Mouse (Mus musculus): ENCODE data around the gene Dnpep. TPM values are rescaled to one million over a fixed set of nuclear protein-coding genes. Genes with fewer than 3 reads are reported as not detected.

Gene Dnpep
- polyA plus RNA-seq, 1 experiment from 2014 or later: 157 TPM

- H3K4me1 ChIP-seq: peaks cover 14% of the 10 kb centered on the region
- DNase-seq (ENCODE audit: low spot score): no peak
- peaks cover 24% of the 10 kb centered on the region for H3K36me3 ChIP-seq
- WGBS: 75% methylated on average over 3 of the region's 3 CpGs
- H3K27me3 ChIP-seq (ENCODE audit: low read depth, poor library complexity, severe bottlenecking): no peaks in the 10 kb centered on the region
- peak overlapping the region; percentile 81 for H3K27ac ChIP-seq (replicated peaks)
- H3K4me3 ChIP-seq: peak overlapping the region; percentile 71
- no peaks in the 10 kb centered on the region for H3K9me3 ChIP-seq (replicated peaks)
Observed at GRCm38 (mm10) chr1:75318301-75318700, 511 bp upstream of the Dnpep start.

DNA sequence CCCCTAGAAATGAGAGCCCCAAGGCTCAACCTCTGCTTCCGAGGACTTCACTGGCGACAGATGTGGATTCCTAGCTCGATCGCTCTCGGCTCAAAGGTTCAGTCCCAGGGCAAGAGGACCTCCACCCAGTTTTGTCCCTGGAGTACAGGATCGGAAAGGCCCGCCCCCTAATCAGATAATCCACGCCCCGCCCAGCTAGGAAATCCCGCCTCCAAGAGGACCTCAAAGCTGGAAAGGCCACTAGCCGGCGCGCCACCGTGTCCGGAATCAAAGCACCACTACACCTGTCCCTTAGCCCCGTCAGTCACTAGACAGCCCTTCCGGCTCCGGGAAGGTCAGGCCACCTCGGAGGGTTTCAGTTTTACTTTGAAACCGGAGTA is 939 bp downstream of the Dnpep start:
- peak; percentile 84 for DNase-seq (ENCODE audit: low spot score)
- Histone ChIP-seq H3K4me3 (peak overlapping the region; percentile 71), H3K27me3 (ENCODE audit: low read depth, poor library complexity, severe bottlenecking) (no peaks in the 10 kb centered on the region), H3K4me1 (peaks cover 14% of the 10 kb centered on the region), H3K36me3 (peaks cover 39% of the 10 kb centered on the region), H3K9me3 (replicated peaks) (no peaks in the 10 kb centered on the region), H3K27ac (replicated peaks) (peak overlapping the region; percentile 89)
- 0% methylated on average over 20 of the region's 20 CpGs for WGBS

DNA sequence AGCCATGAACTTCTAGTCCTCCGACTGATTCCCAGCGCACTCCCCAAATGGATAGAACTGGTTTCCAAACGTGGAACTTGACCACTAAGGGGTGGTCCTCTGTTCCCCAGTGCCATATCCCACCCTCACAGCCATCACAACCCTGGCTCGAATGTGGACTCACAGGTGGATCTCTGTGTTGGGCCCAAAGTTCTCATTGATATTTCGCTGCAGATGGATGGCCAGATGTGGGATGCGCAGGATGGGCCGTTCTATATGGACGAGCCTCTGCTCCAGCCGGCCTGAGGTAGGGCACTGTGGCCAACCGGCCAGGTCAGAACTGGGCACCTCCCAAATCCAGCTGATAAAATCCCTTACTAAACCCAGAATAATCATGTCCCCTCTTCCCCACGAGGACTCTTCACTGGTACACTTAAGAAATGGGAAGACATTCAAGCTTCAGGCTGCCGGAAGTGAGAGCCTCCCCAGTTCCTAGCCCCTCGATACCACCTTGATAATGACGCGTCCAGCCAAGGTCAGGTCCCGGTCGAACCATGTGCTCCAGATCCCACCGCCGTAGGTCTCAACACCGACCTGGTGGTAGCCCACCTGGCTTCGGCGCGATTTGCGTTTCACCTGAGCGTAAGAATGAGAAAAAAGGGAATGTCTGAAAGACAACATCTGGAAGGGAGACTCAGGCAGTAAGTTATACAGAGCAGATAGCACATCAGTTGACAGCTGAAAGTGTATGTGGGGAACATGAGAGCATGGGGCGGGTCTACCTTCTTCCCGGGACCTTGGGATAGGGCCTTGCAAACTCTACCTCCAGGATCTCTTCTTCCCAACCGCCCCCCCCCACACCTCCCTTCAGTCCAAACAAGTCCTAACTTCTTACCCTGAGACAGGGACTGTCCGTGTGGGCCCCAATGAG is 2.1 kb downstream of the Dnpep start:
- 87% methylated on average over 29 of the region's 29 CpGs for WGBS

DNA sequence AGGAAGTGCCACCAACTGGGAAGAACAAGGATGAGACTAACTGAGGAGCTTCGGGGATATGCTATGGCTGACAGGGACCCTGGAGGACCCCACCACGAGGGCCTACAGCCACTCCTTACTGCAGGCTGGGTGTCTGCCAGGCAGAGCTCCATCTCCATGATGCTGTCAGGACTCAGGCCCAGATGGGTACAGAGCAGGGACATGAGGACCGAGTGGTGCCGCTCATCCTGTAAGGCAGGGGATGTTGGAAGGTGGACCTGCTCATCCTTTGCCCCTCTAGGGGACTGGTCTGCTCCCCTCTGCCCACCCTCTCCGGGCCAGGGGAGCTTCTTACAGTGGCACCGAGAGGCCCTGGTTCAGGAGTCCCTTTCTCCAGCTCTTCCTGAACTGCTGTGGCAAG is 2.8 kb downstream of the Dnpep start:
- H3K36me3 ChIP-seq: peaks cover 57% of the 10 kb centered on the region
- no peak overlapping the region for H3K4me3 ChIP-seq
- H3K27me3 ChIP-seq (ENCODE audit: low read depth, poor library complexity, severe bottlenecking): no peaks in the 10 kb centered on the region
- WGBS: 85% methylated on average over 6 of the region's 6 CpGs
- no peak for DNase-seq (ENCODE audit: low spot score)
- H3K27ac ChIP-seq (replicated peaks): no peak overlapping the region
- H3K9me3 ChIP-seq (replicated peaks): no peaks in the 10 kb centered on the region
- peaks cover 14% of the 10 kb centered on the region for H3K4me1 ChIP-seq

More for the DNA sequence above, 2.1 kb downstream of the Dnpep start:
- Histone ChIP-seq H3K9me3 (replicated peaks) (no peaks in the 10 kb centered on the region), H3K27ac (replicated peaks) (peak overlapping the region; percentile 89), H3K4me3 (peak overlapping the region; percentile 71), H3K36me3 (peaks cover 50% of the 10 kb centered on the region), H3K27me3 (ENCODE audit: low read depth, poor library complexity, severe bottlenecking) (no peaks in the 10 kb centered on the region), H3K4me1 (peaks cover 14% of the 10 kb centered on the region)
- DNase-seq (ENCODE audit: low spot score): no peak

DNA sequence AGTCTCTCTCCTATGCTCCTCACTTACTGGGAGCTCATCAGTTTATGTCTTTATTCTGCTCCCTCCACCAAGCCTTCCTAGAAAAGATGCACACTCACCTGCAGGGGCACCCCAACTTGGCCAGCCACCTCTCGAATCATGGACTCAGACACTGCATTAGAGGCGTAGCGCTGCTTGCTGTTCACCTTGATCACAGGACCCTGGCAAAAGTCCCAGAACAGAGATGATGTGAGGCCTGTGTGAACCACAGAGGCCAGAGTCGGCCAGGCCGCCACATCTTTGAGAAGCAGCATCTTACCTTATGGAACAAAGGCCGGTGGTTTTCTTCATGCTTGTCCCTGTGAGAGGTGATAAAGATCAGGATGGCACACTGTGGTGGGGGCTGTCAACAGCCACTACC is 6.1 kb downstream of the Dnpep start:
- H3K27ac ChIP-seq (replicated peaks): no peak overlapping the region
- H3K36me3 ChIP-seq: peaks cover 90% of the 10 kb centered on the region
- H3K4me1 ChIP-seq: peaks cover 13% of the 10 kb centered on the region
- no peaks in the 10 kb centered on the region for H3K27me3 ChIP-seq (ENCODE audit: low read depth, poor library complexity, severe bottlenecking)
- H3K4me3 ChIP-seq: no peak overlapping the region
- WGBS: 96% methylated on average over 6 of the region's 6 CpGs
- H3K9me3 ChIP-seq (replicated peaks): no peaks in the 10 kb centered on the region
- no peak for DNase-seq (ENCODE audit: low spot score)

DNA sequence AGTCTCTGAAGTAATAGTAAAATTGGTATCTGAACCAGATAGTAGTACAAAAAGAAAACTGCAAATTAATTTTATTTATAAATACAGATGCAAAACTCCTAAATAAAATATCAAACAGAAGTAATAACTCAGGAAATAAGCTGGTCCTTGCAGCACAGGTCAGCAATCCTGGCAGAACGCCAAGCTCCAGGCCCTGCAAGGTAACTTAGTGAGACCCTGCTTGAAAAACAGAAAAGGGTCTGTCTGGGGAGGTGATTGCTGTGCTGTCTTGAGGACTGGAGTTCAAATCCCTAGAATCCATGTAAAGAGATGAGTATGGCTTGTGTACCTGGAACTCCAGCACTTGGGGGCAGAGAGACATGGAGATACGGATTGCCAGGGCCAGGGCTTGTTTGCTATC is 13.1 kb downstream of the Dnpep start:
- Histone ChIP-seq H3K9me3 (replicated peaks) (no peaks in the 10 kb centered on the region), H3K36me3 (peaks cover 30% of the 10 kb centered on the region), H3K27ac (replicated peaks) (no peak overlapping the region), H3K27me3 (ENCODE audit: low read depth, poor library complexity, severe bottlenecking) (no peaks in the 10 kb centered on the region), H3K4me1 (no peaks in the 10 kb centered on the region), H3K4me3 (no peak overlapping the region)
- DNase-seq (ENCODE audit: low spot score): no peak
- 94% methylated on average over 2 of the region's 2 CpGs for WGBS

- no peak overlapping the region for H3K4me3 ChIP-seq
- no peak overlapping the region for H3K27ac ChIP-seq (replicated peaks)
- H3K4me1 ChIP-seq: peaks cover 24% of the 10 kb centered on the region
- no peaks in the 10 kb centered on the region for H3K27me3 ChIP-seq (ENCODE audit: low read depth, poor library complexity, severe bottlenecking)
- WGBS: 88% methylated on average over 5 of the region's 5 CpGs
- no peaks in the 10 kb centered on the region for H3K9me3 ChIP-seq (replicated peaks)
- no peak for DNase-seq (ENCODE audit: low spot score)
- no peaks in the 10 kb centered on the region for H3K36me3 ChIP-seq
Observed at GRCm38 (mm10) chr1:75294294-75294693, 23.5 kb downstream of the Dnpep start.

GRCm38 (mm10) chr1:75293331-75293701 is 24.5 kb downstream of the Dnpep start:
- Histone ChIP-seq H3K27ac (replicated peaks) (no peak overlapping the region), H3K36me3 (no peaks in the 10 kb centered on the region), H3K27me3 (ENCODE audit: low read depth, poor library complexity, severe bottlenecking) (no peaks in the 10 kb centered on the region), H3K9me3 (replicated peaks) (no peaks in the 10 kb centered on the region), H3K4me1 (peaks cover 33% of the 10 kb centered on the region), H3K4me3 (no peak overlapping the region)
- 84% methylated on average over 5 of the region's 5 CpGs for WGBS
- no peak for DNase-seq (ENCODE audit: low spot score)

- H3K4me1 ChIP-seq: peaks cover 33% of the 10 kb centered on the region
- peak overlapping the region; percentile 24; the same call in 1 of the 2 replicates for H3K27ac ChIP-seq (replicated peaks)
- 68% methylated on average over 12 of the region's 12 CpGs for WGBS
- H3K36me3 ChIP-seq: no peaks in the 10 kb centered on the region
- H3K4me3 ChIP-seq: no peak overlapping the region
- DNase-seq (ENCODE audit: low spot score): no peak
- no peaks in the 10 kb centered on the region for H3K9me3 ChIP-seq (replicated peaks)
- H3K27me3 ChIP-seq (ENCODE audit: low read depth, poor library complexity, severe bottlenecking): no peaks in the 10 kb centered on the region
Observed at GRCm38 (mm10) chr1:75292476-75293330, 25.1 kb downstream of the Dnpep start.

DNA sequence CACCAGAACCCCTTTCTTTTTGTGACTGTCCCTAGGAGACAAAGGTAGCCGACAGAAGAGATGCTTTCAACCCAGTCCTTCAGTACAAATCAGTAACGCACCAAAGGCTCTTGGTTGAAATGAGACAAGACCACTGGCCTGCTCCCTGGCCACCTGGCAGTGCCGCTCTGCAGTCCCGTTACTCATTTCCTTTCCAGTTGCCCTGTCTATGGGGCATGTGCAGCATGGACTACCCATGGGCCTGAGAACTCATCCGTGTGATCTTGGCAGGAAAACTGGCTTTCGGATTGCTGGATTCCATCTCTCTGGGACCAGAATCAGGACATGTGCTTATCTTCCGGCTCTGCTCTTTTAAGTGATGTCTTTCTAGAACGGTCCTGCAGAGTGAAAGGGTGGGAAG is 26.5 kb downstream of the Dnpep start:
- Histone ChIP-seq H3K27me3 (ENCODE audit: low read depth, poor library complexity, severe bottlenecking) (no peaks in the 10 kb centered on the region), H3K4me3 (no peak overlapping the region), H3K27ac (replicated peaks) (no peak overlapping the region), H3K9me3 (replicated peaks) (no peaks in the 10 kb centered on the region), H3K4me1 (peaks cover 33% of the 10 kb centered on the region), H3K36me3 (no peaks in the 10 kb centered on the region)
- no peak for DNase-seq (ENCODE audit: low spot score)
- WGBS: 89% methylated on average over 8 of the region's 8 CpGs

- DNase-seq (ENCODE audit: low spot score): no peak
Observed at GRCm38 (mm10) chr1:75290582-75290981, 27.2 kb downstream of the Dnpep start.

GRCm38 (mm10) chr1:75289888-75290431 is 27.8 kb downstream of the Dnpep start:
- Histone ChIP-seq H3K4me3 (no peak overlapping the region; the same call in 1 of the 2 replicates), H3K27ac (replicated peaks) (peak overlapping the region; percentile 63), H3K27me3 (ENCODE audit: low read depth, poor library complexity, severe bottlenecking) (no peaks in the 10 kb centered on the region), H3K36me3 (no peaks in the 10 kb centered on the region), H3K4me1 (peaks cover 33% of the 10 kb centered on the region), H3K9me3 (replicated peaks) (no peaks in the 10 kb centered on the region)
- 52% methylated on average over 8 of the region's 8 CpGs for WGBS
- no peak for DNase-seq (ENCODE audit: low spot score)

More at GRCm38 (mm10) chr1:75290582-75290981, 27.2 kb downstream of the Dnpep start:
- no peaks in the 10 kb centered on the region for H3K9me3 ChIP-seq (replicated peaks)
- H3K4me1 ChIP-seq: peaks cover 33% of the 10 kb centered on the region
- H3K4me3 ChIP-seq: no peak overlapping the region
- no peaks in the 10 kb centered on the region for H3K27me3 ChIP-seq (ENCODE audit: low read depth, poor library complexity, severe bottlenecking)
- H3K36me3 ChIP-seq: no peaks in the 10 kb centered on the region
- peak overlapping the region; percentile 63; the same call in 1 of the 2 replicates for H3K27ac ChIP-seq (replicated peaks)
